Mouse (Mus musculus) stomach, embryonic 16.5 days (tissue): ENCODE measurements around the gene Lce1g. TPM values are rescaled to one million over a fixed set of nuclear protein-coding genes. Genes with fewer than 3 reads are reported as not detected.

ENCODE experiments used
- ATAC-seq: fragments of 200-750 bp; cut with Nextera tagmentation; 2 replicates; pipeline ENCODE4 v1.8.0; 2017; ENCODE audit warnings: moderate number of reproducible peaks, moderate TSS enrichment; ENCODE audit not compliant: insufficient read depth, low FRiP score
- H3K27ac ChIP-seq: fragments of 300-500 bp; sonication (generic); 2 replicates; pipeline ENCODE4 v1.5.1; 2014; ENCODE audit warnings: low read length
- H3K27me3 ChIP-seq: fragments of 300-500 bp; sonication (generic); 2 replicates; pipeline ENCODE4 v1.6.1; 2014; ENCODE audit warnings: low read length, control low read depth, mixed read lengths; ENCODE audit not compliant: control insufficient read depth, insufficient read depth
- H3K36me3 ChIP-seq: fragments of 300-500 bp; sonication (generic); 2 replicates; pipeline ENCODE4 v1.6.1; 2014; ENCODE audit warnings: low read length; ENCODE audit not compliant: control insufficient read depth, insufficient read depth
- H3K4me1 ChIP-seq: fragments of 300-500 bp; sonication (generic); 2 replicates; pipeline ENCODE4 v1.6.1; 2014; ENCODE audit warnings: low read length, control low read depth, mixed read lengths; ENCODE audit not compliant: control insufficient read depth, insufficient read depth
- H3K4me2 ChIP-seq: fragments of 300-500 bp; sonication (generic); 2 replicates; pipeline ENCODE4 v1.6.1; 2014; ENCODE audit warnings: low read depth, low read length, mixed read lengths
- H3K4me3 ChIP-seq: fragments of 300-500 bp; sonication (generic); replicated peaks from 2 replicates; pipeline ENCODE4 v1.5.1; 2014; ENCODE audit warnings: mild to moderate bottlenecking, low read length
- H3K9ac ChIP-seq: fragments of 300-500 bp; sonication (generic); 2 replicates; pipeline ENCODE4 v1.6.1; 2014; ENCODE audit warnings: low read length
- H3K9me3 ChIP-seq: fragments of 300-500 bp; sonication (generic); replicated peaks from 2 replicates; pipeline ENCODE4 v1.6.1; 2016; ENCODE audit warnings: low read length, control low read depth; ENCODE audit not compliant: control insufficient read depth
- WGBS: fragments of 180-500 bp; shearing (Covaris S2); extraction: QIAGEN DNeasy Blood & Tissue Kit; methylation state at CpG from one replicate; pipeline ENCODE4 v1.1.7; 2014; 5-methylcytosine and 5-hydroxymethylcytosine counted together
- polyA plus RNA-seq: library from polyadenylated mRNA; unstranded; fragments of >200 nt; fragmentation: Nextera tagmentation; extraction: Ambion mirVana; gene quantifications from 2 replicates; pipeline ENCODE4 v1.2.1, GENCODE M21; 2015

The Lce1g gene
- polyA plus RNA-seq, 1 experiment from 2014 or later: not detected

DNA sequence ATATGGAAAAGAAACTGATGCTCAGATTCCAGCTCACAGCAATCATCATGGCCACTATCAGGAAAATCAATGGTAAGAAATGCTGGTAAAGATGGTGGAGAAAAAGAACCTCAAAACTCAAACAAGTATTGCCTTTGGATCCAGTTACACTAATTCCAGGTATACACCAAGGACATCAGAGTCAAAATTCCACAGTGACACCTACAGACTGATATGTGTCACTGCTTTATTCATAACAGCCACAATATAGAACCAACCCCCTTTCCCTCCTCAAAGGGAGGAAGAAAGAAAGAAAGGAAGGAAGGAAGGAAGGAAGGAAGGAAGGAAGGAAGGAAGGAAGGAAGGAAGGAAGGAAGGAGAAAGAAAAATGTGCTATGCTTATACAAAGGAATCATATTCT, 37.0 kb downstream of the Lce1g start:
- H3K27ac ChIP-seq: no peak overlapping the region
- no peaks in the 10 kb centered on the region for H3K9me3 ChIP-seq
- no peak overlapping the region for H3K4me2 ChIP-seq
- no peak overlapping the region for H3K4me3 ChIP-seq
- no peaks in the 10 kb centered on the region for H3K4me1 ChIP-seq
- no peak overlapping the region for H3K9ac ChIP-seq
- no peaks in the 10 kb centered on the region for H3K27me3 ChIP-seq
- no peaks in the 10 kb centered on the region for H3K36me3 ChIP-seq
- ATAC-seq: no peak

DNA sequence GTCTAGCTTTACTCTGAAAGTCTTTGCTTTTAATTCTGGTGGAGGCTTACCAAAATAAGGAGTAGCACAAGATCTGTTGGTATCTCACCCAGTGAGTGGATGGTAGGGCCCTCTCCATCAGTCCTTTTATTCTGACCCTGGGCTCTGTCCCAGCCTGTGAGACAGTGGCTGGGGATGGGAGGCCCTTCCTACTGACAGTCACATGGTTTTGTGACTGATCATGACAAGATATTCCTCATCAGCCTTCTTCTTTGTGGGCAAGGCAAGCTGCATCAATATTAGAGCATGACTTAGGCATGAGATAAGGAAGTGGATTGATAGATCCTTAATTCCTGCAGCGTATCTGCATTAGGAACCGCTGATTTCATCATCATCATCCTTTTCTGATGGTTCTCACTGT, 43.2 kb downstream of the Lce1g start, which contains the start of gene Lce1e:
Lce1e (minus strand) TSS at position 101 of the 400 bp plus-strand sequence.
- Histone ChIP-seq H3K9ac (no peak within 1 kb of the TSS), H3K4me2 (no peak within 1 kb of the TSS), H3K4me1 (no peaks in the 10 kb centered on the region), H3K27me3 (no peaks in the 10 kb centered on the region), H3K9me3 (no peaks in the 10 kb centered on the region), H3K27ac (no peak within 1 kb of the TSS), H3K36me3 (no peaks in the 10 kb centered on the region), H3K4me3 (no peak within 1 kb of the TSS)
- no peak for ATAC-seq
- 71% methylated on average over 2 of the region's 2 CpGs for WGBS

Other genes starting within 250 kb of the Lce1g start
- not detected in 2 replicates for gene 2310046K23Rik, start 217.8 kb downstream of the Lce1g start, polyA plus RNA-seq
- gene Ivl, start 178.6 kb downstream of the Lce1g start, polyA plus RNA-seq: 1.3 and 2.0 TPM in 2 replicates
- gene Smcp, start 163.3 kb downstream of the Lce1g start, polyA plus RNA-seq: 1.4 and 1.7 TPM in 2 replicates
- not detected in 2 replicates for gene 2210017I01Rik, start 144.8 kb downstream of the Lce1g start, polyA plus RNA-seq
- gene Lce6a, start 130.7 kb downstream of the Lce1g start, polyA plus RNA-seq: not detected in 2 replicates
- 0.40 TPM in 1 of 2 replicates, not detected in the other for gene Lce1a1, start 104.0 kb downstream of the Lce1g start, polyA plus RNA-seq
- not detected in 2 replicates for gene Lce1b, start 95.4 kb downstream of the Lce1g start, polyA plus RNA-seq
- gene Lce1a2, start 82.0 kb downstream of the Lce1g start, polyA plus RNA-seq: 0.26 and 0.45 TPM in 2 replicates
- gene Lce1c, start 73.1 kb downstream of the Lce1g start, polyA plus RNA-seq: 0.19 TPM in 1 of 2 replicates, not detected in the other
- not detected in 2 replicates for gene Lce1d, start 65.1 kb downstream of the Lce1g start, polyA plus RNA-seq
- not detected in 2 replicates for gene Lce1e, start 43.3 kb downstream of the Lce1g start, polyA plus RNA-seq
- gene Lce1f, start 32.0 kb downstream of the Lce1g start, polyA plus RNA-seq: not detected in 2 replicates
- gene Gm38119, start 13.2 kb downstream of the Lce1g start, polyA plus RNA-seq: not detected in 2 replicates
- gene Lce1h, start 12.7 kb upstream of the Lce1g start, polyA plus RNA-seq: not detected in 2 replicates
- gene Lce1i, start 26.6 kb upstream of the Lce1g start, polyA plus RNA-seq: 0.32 TPM in 1 of 2 replicates, not detected in the other
- not detected in 2 replicates for gene Lce1j, start 38.2 kb upstream of the Lce1g start, polyA plus RNA-seq
- gene Lce1k, start 55.6 kb upstream of the Lce1g start, polyA plus RNA-seq: not detected in 2 replicates
- 0.84 and 1.4 TPM in 2 replicates for gene Kprp, start 74.9 kb upstream of the Lce1g start, polyA plus RNA-seq
- not detected in 2 replicates for gene Lce1l, start 98.9 kb upstream of the Lce1g start, polyA plus RNA-seq
- not detected in 2 replicates for gene 2310050C09Rik, start 117.9 kb upstream of the Lce1g start, polyA plus RNA-seq
- gene Lce3a, start 173.9 kb upstream of the Lce1g start, polyA plus RNA-seq: 7.5 and 10.8 TPM in 2 replicates
- 1.7 and 2.1 TPM in 2 replicates for gene Lce3b, start 180.6 kb upstream of the Lce1g start, polyA plus RNA-seq
- gene Lce3c, start 192.1 kb upstream of the Lce1g start, polyA plus RNA-seq: 3.7 and 4.0 TPM in 2 replicates
- gene Lce3d, start 205.1 kb upstream of the Lce1g start, polyA plus RNA-seq: not detected in 2 replicates
- gene Lce3e, start 214.7 kb upstream of the Lce1g start, polyA plus RNA-seq: 5.9 TPM in 2 replicates
- gene Lce3f, start 239.9 kb upstream of the Lce1g start, polyA plus RNA-seq: 25.6 and 36.2 TPM in 2 replicates